Mouse (Mus musculus) ES-E14 (cell line): ENCODE measurements around the gene Cdc34b.

Source experiments
- CHD2 ChIP-seq: IDR thresholded peaks from 2 replicates; pipeline ENCODE4 v1.6.1; 2014; ENCODE audit warnings: mild to moderate bottlenecking, low read depth, low read length, inconsistent platforms
- HCFC1 ChIP-seq: IDR thresholded peaks from 2 replicates; pipeline ENCODE4 v1.6.1; 2012; ENCODE audit warnings: low read length, inconsistent platforms, borderline replicate concordance; ENCODE audit not compliant: insufficient read depth
- ZC3H11A ChIP-seq: IDR thresholded peaks from 2 replicates; pipeline ENCODE4 v1.6.1; 2012; ENCODE audit warnings: low read depth, mild to moderate bottlenecking, inconsistent platforms, low read length, borderline replicate concordance
- ZNF384 ChIP-seq: IDR thresholded peaks from 2 replicates; pipeline ENCODE4 v1.6.1; 2012; ENCODE audit warnings: low read depth, low read length, inconsistent platforms

DNA sequence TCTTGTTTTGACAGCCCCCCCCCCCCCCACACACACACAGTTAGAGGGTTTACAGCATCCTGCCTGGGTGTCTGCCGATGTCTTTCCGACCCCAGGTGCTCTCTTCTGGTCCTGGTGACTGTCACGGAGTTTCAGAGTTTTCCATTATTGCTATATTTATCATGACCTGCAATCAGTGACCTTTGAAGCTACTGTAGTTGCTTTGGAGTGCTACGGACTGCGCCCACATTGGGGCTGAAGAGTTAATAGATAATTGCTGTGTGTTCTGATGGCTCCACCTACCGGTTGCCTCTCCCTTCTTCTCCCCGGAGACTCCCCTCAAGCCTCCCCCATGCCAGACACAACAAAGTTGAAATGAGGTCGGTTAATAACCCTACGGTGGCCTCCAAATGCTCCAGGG is 24.8 kb upstream of the Cdc34b start:
- no peak for TF ChIP-seq ZNF384
- no peak for TF ChIP-seq HCFC1
- TF ChIP-seq CHD2, result no peak
- TF ChIP-seq ZC3H11A, result no peak
